In the genomic region with DNA sequence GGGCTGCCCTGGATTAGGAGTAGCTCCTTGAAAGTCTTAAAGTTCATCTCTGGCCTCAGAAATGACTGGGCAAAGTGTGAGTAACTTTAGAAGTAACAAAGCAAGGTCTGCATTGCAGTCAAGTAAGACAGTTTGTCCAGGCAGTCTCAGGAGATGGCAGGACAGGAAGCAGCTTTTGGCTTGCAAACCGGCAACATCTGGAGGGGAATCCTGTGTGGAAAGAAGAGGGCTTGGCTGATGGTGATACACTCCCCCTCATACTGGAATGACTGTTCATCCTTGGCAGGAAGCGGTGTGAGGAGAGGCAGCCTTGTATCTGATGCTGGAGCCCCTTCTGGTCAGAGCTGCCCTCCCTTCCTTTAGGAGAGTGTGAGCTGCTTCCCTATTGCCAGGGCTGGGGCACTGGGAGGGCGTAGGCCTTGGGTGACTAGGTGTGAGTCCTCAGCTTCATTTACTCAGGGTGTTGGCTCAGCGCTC, we compare ENCODE assay signal across 8 mouse cellular contexts. TPM values are rescaled to one million over a fixed set of nuclear protein-coding genes. Genes with fewer than 3 reads are reported as not detected.
DNase-seq lines count a peak whose midpoint lies in the region; ATAC-seq and TF ChIP-seq lines count a peak whose summit lies in the region.

No protein-coding gene starts in this region.

- intact Hi-C loops in gastrocnemius, postnatal 14 days (cut with DNase I; ENCODE audit: low total_unique reads) = no loop called here

- 90% methylated on average over 4 of the region's 4 CpGs for WGBS in midbrain, embryonic 14.5 days
- 80% methylated on average over 4 of the region's 4 CpGs for WGBS in midbrain, embryonic 10.5 days
- WGBS in lung, postnatal 0 days = 26% methylated on average over 4 of the region's 4 CpGs

- H3K27me3 ChIP-seq in midbrain, embryonic 14.5 days (ENCODE audit: control insufficient read depth, insufficient read depth, low read length) = no peaks in the 10 kb centered on the region
- H3K27me3 ChIP-seq in midbrain, embryonic 10.5 days (ENCODE audit: low read depth, poor library complexity, severe bottlenecking) = no peaks in the 10 kb centered on the region
- H3K27me3 ChIP-seq in lung, postnatal 0 days (replicated peaks; ENCODE audit: insufficient read depth, low read length) = no peaks in the 10 kb centered on the region

- peaks cover 15% of the 10 kb centered on the region for H3K4me1 ChIP-seq in midbrain, embryonic 14.5 days (ENCODE audit: control insufficient read depth, insufficient read depth, low read length)
- peaks cover 28% of the 10 kb centered on the region for H3K4me1 ChIP-seq in midbrain, embryonic 10.5 days
- peaks cover 27% of the 10 kb centered on the region; the same call in 1 of the 2 replicates for H3K4me1 ChIP-seq in lung, postnatal 0 days (ENCODE audit: insufficient read depth, low read depth, low read length)

- no peak for DNase-seq in midbrain, embryonic 14.5 days
- no peak for DNase-seq in midbrain, embryonic 10.5 days (ENCODE audit: low spot score)
- peak; percentile 73 for DNase-seq in gastrocnemius, postnatal 14 days
- peak; percentile 47 for DNase-seq in kidney, adult 18-20 months
- peak; percentile 80 for DNase-seq in lung, postnatal 0 days (ENCODE audit: low spot score)
- no peak for DNase-seq in Muller cell, postnatal 12 days (ENCODE audit: inconsistent ontology term)
- no peak for DNase-seq in left cerebral cortex, adult 8-10 months (ENCODE audit: low spot score in 2 of 2)

- no peak overlapping the region for H3K4me2 ChIP-seq in midbrain, embryonic 14.5 days (ENCODE audit: low read length)
- peak overlapping the region; percentile 64; the same call in 1 of the 2 replicates for H3K4me2 ChIP-seq in lung, postnatal 0 days (replicated peaks; ENCODE audit: low read depth, low read length)

- no peak for TF ChIP-seq EP300 in lung, postnatal 0 days (IDR thresholded peaks at IDR 0.05)

- H3K9me3 ChIP-seq in midbrain, embryonic 14.5 days (ENCODE audit: control insufficient read depth, low read length) = no peaks in the 10 kb centered on the region
- no peaks in the 10 kb centered on the region for H3K9me3 ChIP-seq in midbrain, embryonic 10.5 days (replicated peaks)
- no peaks in the 10 kb centered on the region for H3K9me3 ChIP-seq in lung, postnatal 0 days (ENCODE audit: low read length)

- H3K9ac ChIP-seq in midbrain, embryonic 14.5 days (replicated peaks; ENCODE audit: low read length) = 0 out of 2 replicates have a peak overlapping the region, but pooled peaks have one; percentile 16
- no peak overlapping the region for H3K9ac ChIP-seq in lung, postnatal 0 days (replicated peaks; ENCODE audit: low read depth)

- H3K4me3 ChIP-seq in midbrain, embryonic 14.5 days (replicated peaks; ENCODE audit: low read depth, low read length) = no peak overlapping the region
- no peak overlapping the region for H3K4me3 ChIP-seq in midbrain, embryonic 10.5 days
- no peak overlapping the region for H3K4me3 ChIP-seq in lung, postnatal 0 days (ENCODE audit: low read depth, low read length)

- no peak for ATAC-seq in midbrain, embryonic 14.5 days (ENCODE audit: low FRiP score, low TSS enrichment)
- ATAC-seq in lung, postnatal 0 days = peak; percentile 57
- ATAC-seq in monocyte, adult 5-6 weeks (replicated peaks; ENCODE audit: insufficient number of reproducible peaks, low FRiP score, low TSS enrichment, poor library complexity, severe bottlenecking) = no peak

- peaks cover 3% of the 10 kb centered on the region for H3K36me3 ChIP-seq in midbrain, embryonic 14.5 days (ENCODE audit: control insufficient read depth, insufficient read depth, low read length)
- H3K36me3 ChIP-seq in midbrain, embryonic 10.5 days = peaks cover 6% of the 10 kb centered on the region
- H3K36me3 ChIP-seq in lung, postnatal 0 days (ENCODE audit: insufficient read depth, low read length) = no peaks in the 10 kb centered on the region

- no peak for TF ChIP-seq CTCF in lung, postnatal 0 days (IDR thresholded peaks at IDR 0.05)

- no peak overlapping the region for H3K27ac ChIP-seq in midbrain, embryonic 14.5 days (replicated peaks; ENCODE audit: low read depth, low read length)
- no peak overlapping the region for H3K27ac ChIP-seq in midbrain, embryonic 10.5 days (replicated peaks)
- peak overlapping the region; percentile 74 for H3K27ac ChIP-seq in lung, postnatal 0 days (ENCODE audit: low read length)

RNA-seq across cellular contexts. Expression of gene Scamp2, which starts 2.2 kb away (rescaled TPM):
- 48.2 TPM in 2 replicates for polyA plus RNA-seq in midbrain, embryonic 14.5 days (2014; fragmentation: Nextera tagmentation; extraction: Ambion mirVana)
- polyA plus RNA-seq in midbrain, embryonic 10.5 days (2016; fragmentation: Nextera tagmentation; extraction: Ambion mirVana) = 52.4 and 58.9 TPM in 2 replicates
- total RNA-seq in gastrocnemius, postnatal 14 days (2021) = 10 to 100 TPM; 44.2 to 45.0 TPM
- polyA plus RNA-seq in lung, postnatal 0 days (2015; fragmentation: Nextera tagmentation; extraction: Ambion mirVana) = 69.5 and 73.5 TPM in 2 replicates
- 30.6 to 40.9 TPM (median 34.3 TPM) in 3 replicates for total RNA-seq in monocyte, adult 5-6 weeks (2017)
- total RNA-seq in left cerebral cortex, adult 8-10 months (2022) = 10 to 100 TPM; 22.7 to 29.9 (median 27.9) TPM

RNA-seq across cellular contexts. Expression of gene Mpi, which starts 10.4 kb away (rescaled TPM):
- 53.5 and 56.5 TPM in 2 replicates for polyA plus RNA-seq in midbrain, embryonic 14.5 days (2014; fragmentation: Nextera tagmentation; extraction: Ambion mirVana)
- polyA plus RNA-seq in midbrain, embryonic 10.5 days (2016; fragmentation: Nextera tagmentation; extraction: Ambion mirVana) = 64.7 and 74.4 TPM in 2 replicates
- 10 to 100 TPM; 69.8 to 87.0 TPM for total RNA-seq in gastrocnemius, postnatal 14 days (2021)
- 19.1 and 24.3 TPM in 2 replicates for polyA plus RNA-seq in lung, postnatal 0 days (2015; fragmentation: Nextera tagmentation; extraction: Ambion mirVana)
- 1.9 to 7.7 TPM (median 7.5 TPM) in 3 replicates for total RNA-seq in monocyte, adult 5-6 weeks (2017)
- 10 to 100 TPM; 64.0 to 74.0 (median 66.0) TPM for total RNA-seq in left cerebral cortex, adult 8-10 months (2022)

RNA-seq across cellular contexts. Expression of gene Fam219b, which starts 25.6 kb away (rescaled TPM):
- polyA plus RNA-seq in midbrain, embryonic 14.5 days (2014; fragmentation: Nextera tagmentation; extraction: Ambion mirVana) = 23.8 and 24.1 TPM in 2 replicates
- polyA plus RNA-seq in midbrain, embryonic 10.5 days (2016; fragmentation: Nextera tagmentation; extraction: Ambion mirVana) = 16.8 and 19.4 TPM in 2 replicates
- total RNA-seq in gastrocnemius, postnatal 14 days (2021) = 1 to 10 TPM; 4.5 to 6.1 TPM
- 12.3 and 13.5 TPM in 2 replicates for polyA plus RNA-seq in lung, postnatal 0 days (2015; fragmentation: Nextera tagmentation; extraction: Ambion mirVana)
- total RNA-seq in monocyte, adult 5-6 weeks (2017) = 17.5 to 23.5 TPM (median 18.2 TPM) in 3 replicates
- 10 to 100 TPM; 18.0 to 21.8 (median 20.4) TPM for total RNA-seq in left cerebral cortex, adult 8-10 months (2022)

RNA-seq across cellular contexts. Expression of gene Ulk3, which starts 26.3 kb away (rescaled TPM):
- polyA plus RNA-seq in midbrain, embryonic 14.5 days (2014; fragmentation: Nextera tagmentation; extraction: Ambion mirVana) = 12.5 and 20.4 TPM in 2 replicates
- 14.5 and 18.8 TPM in 2 replicates for polyA plus RNA-seq in midbrain, embryonic 10.5 days (2016; fragmentation: Nextera tagmentation; extraction: Ambion mirVana)
- 1 to 10 TPM; 3.4 to 4.3 TPM for total RNA-seq in gastrocnemius, postnatal 14 days (2021)
- 7.3 and 7.8 TPM in 2 replicates for polyA plus RNA-seq in lung, postnatal 0 days (2015; fragmentation: Nextera tagmentation; extraction: Ambion mirVana)
- 3.8 to 20.7 TPM (median 20.3 TPM) in 3 replicates for total RNA-seq in monocyte, adult 5-6 weeks (2017)
- total RNA-seq in left cerebral cortex, adult 8-10 months (2022) = 10 to 100 TPM; 31.8 to 38.2 (median 34.4) TPM

RNA-seq across cellular contexts. Expression of gene Cox5a, which starts 41.9 kb away (rescaled TPM):
- 832 and 924 TPM in 2 replicates for polyA plus RNA-seq in midbrain, embryonic 14.5 days (2014; fragmentation: Nextera tagmentation; extraction: Ambion mirVana)
- polyA plus RNA-seq in midbrain, embryonic 10.5 days (2016; fragmentation: Nextera tagmentation; extraction: Ambion mirVana) = 705 and 737 TPM in 2 replicates
- 1,000 to 10,000 TPM; 1,175 to 1,382 TPM for total RNA-seq in gastrocnemius, postnatal 14 days (2021)
- polyA plus RNA-seq in lung, postnatal 0 days (2015; fragmentation: Nextera tagmentation; extraction: Ambion mirVana) = 440 and 448 TPM in 2 replicates
- 54.8 to 108 TPM (median 74.5 TPM) in 3 replicates for total RNA-seq in monocyte, adult 5-6 weeks (2017)
- 100 to 1,000 TPM; 378 to 411 (median 394) TPM for total RNA-seq in left cerebral cortex, adult 8-10 months (2022)

Comparison
In these comparisons a context has a peak if more than half of its experiments do, and no peak if none do; other contexts are left out.
1. DNase-seq: peak in gastrocnemius, postnatal 14 days (single experiment), kidney, adult 18-20 months (single experiment) and lung, postnatal 0 days (single experiment); none in midbrain, embryonic 14.5 days (single experiment), midbrain, embryonic 10.5 days (single experiment), Muller cell, postnatal 12 days (single experiment) and left cerebral cortex, adult 8-10 months (0 of 2).